Mouse (Mus musculus) erythroblast, embryonic 14.5 days (primary cell): ENCODE data around the gene Hoxb7.

ENCODE experiments used
- GATA1 ChIP-seq: IDR thresholded peaks from 2 replicates; pipeline ENCODE4 v1.6.1; 2012; ENCODE audit warnings: low read length, inconsistent platforms, mixed read lengths
- TAL1 ChIP-seq: IDR thresholded peaks from 3 replicates; pipeline ENCODE4 v1.6.1; 2012; ENCODE audit warnings: low read length, inconsistent platforms, mixed read lengths

GRCm38 (mm10) chr11:96297428-96297827, 11.0 kb downstream of the Hoxb7 start:
- TF ChIP-seq TAL1 = no peak
- TF ChIP-seq GATA1 = no peak
